Mouse (Mus musculus): ENCODE measurements around the gene Ccdc92.

- peak; percentile 63 for TF ChIP-seq CTCF (IDR thresholded peaks at IDR 0.05)
- no peak for TF ChIP-seq POLR2A (IDR thresholded peaks at IDR 0.05; ENCODE audit: insufficient read depth, low read depth, low read length)
Observed at GRCm38 (mm10) chr5:124785650-124786049, 76.6 kb downstream of the Ccdc92 start.

Data from heart, adult 2 months (tissue).